Mouse (Mus musculus) gastrocnemius, postnatal 10 days (tissue): ENCODE measurements around the gene Morn1. TPM values are rescaled to one million over a fixed set of nuclear protein-coding genes. Genes with fewer than 3 reads are reported as not detected.

ENCODE experiments used
- DNase-seq: peaks from one replicate; pipeline ENCODE4 v3.0.0; 2021; ENCODE audit warnings: mixed read lengths
- total RNA-seq, 2 experiments: library from RNA; stranded (reverse); gene quantifications; 2 replicates each; pipeline ENCODE4 v1.2.3; 2021

Morn1 gene
- total RNA-seq, 2 experiments from 2014 or later, result 2.6 to 4.3 TPM

- no peak for DNase-seq
Measured at GRCm38 (mm10) chr4:155120038-155120437, 33.7 kb downstream of the Morn1 start.

DNA sequence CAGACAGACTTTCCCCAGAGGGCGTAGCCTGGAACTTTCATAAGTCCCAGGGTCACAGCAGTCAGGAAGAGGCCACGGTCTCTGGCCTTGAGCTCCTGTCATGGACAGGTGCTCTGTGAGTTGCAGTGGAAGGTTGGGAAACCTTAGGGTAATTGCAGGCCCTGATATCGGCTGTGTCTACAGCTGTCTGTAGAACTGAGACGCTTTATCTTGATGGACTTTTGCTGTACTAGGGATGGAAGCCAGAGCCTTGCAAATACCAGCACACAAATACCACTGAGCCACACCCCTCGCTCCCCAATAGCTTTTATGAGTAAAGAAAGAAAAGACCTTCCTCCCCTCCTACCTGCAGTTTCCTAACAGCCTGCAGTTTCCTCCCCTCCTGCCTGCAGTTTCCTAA is 34.2 kb downstream of the Morn1 start:
- no peak for DNase-seq

DNA sequence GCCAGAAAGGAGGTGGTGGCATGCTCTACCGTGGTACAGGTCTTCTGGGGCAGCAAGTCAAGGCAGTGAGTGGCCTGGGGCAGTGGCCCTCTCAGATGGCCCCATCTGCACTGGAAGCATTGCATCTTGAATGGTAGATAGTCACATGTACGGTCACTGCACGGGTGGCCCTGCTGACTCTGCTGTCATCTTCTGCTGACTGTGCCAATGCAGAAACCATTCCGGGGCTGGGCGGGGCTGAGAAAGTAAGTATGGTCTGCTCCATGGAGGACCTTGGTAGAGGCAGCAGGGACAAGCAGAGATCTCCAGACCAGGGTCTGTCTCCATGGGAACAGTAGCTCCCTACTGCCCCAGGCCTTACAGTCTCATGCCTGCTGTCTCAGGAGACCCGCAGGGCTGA is 34.8 kb downstream of the Morn1 start:
- DNase-seq, result no peak

DNA sequence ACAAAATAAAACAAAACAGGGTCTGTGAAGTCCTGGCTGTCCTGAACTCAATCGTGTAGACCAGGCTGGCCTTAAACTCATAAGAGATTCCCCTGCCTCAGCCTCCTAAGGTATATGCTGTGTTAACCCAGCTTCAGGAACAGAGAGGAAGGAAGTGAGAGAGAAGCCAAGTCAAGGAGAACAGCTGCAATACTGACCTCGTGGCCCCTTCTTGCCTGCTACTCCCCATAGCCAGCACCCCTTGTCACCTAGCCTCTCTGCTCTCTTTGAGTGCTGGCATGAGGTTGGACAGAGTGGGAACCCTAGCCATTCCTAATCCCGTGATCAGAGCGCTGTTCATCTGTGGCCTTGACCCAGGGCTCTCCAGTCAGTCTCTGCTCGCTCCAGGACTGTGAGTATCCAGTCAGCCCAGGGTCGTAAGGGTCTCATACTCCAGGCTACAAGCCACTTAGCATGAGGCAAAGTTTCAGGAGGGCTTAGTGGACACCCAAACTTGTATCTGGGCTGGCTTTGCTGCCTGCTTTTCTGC is 35.6 kb downstream of the Morn1 start:
- no peak for DNase-seq

- DNase-seq, result peak; percentile 72
Measured at GRCm38 (mm10) chr4:155122444-155123040, 36.2 kb downstream of the Morn1 start.

- DNase-seq, result no peak
Measured at GRCm38 (mm10) chr4:155123868-155124534, 37.6 kb downstream of the Morn1 start.

- DNase-seq, result no peak
Measured at GRCm38 (mm10) chr4:155125310-155125709, 38.9 kb downstream of the Morn1 start.

GRCm38 (mm10) chr4:155126194-155126593 is 39.8 kb downstream of the Morn1 start:
- DNase-seq, result no peak

DNA sequence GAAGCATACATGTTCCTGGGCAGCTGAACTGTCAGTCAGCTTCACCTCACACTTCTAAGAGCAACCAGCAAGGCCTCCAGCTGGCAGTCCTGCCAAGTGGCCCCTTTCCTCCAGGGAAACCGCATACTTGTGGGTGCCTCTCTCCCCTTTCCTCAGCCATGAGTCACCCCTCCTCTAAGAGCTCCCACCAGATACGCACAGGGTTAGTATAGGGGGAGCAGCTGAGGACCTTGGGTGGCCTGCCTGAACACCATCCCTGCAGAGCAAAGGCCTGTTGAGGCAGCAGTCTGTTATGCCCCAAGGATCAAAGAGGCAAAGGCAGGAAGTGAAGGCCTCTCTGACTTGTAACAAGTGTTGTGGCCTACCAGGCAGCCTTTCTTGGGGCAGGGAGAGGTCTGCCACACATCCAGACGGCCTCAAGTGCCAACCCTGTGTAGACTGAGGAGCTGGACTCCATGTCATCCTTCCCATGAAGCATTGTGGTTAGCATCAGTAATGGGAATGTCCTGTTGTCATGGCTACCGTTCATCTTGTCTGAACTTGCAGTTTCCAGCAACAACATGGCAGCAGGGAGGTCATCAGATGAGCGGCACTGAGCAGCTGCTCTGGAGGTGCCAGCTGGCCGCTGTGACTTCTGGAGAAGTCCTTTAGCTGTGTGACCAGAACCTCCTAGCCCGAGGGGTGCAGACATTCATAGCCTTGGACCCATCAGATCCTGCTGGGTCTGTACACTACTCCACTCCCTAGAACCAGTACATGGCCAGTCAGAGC is 40.4 kb downstream of the Morn1 start:
- DNase-seq, result no peak

- no peak for DNase-seq
Measured at GRCm38 (mm10) chr4:155128411-155128810, 42.0 kb downstream of the Morn1 start.

DNA sequence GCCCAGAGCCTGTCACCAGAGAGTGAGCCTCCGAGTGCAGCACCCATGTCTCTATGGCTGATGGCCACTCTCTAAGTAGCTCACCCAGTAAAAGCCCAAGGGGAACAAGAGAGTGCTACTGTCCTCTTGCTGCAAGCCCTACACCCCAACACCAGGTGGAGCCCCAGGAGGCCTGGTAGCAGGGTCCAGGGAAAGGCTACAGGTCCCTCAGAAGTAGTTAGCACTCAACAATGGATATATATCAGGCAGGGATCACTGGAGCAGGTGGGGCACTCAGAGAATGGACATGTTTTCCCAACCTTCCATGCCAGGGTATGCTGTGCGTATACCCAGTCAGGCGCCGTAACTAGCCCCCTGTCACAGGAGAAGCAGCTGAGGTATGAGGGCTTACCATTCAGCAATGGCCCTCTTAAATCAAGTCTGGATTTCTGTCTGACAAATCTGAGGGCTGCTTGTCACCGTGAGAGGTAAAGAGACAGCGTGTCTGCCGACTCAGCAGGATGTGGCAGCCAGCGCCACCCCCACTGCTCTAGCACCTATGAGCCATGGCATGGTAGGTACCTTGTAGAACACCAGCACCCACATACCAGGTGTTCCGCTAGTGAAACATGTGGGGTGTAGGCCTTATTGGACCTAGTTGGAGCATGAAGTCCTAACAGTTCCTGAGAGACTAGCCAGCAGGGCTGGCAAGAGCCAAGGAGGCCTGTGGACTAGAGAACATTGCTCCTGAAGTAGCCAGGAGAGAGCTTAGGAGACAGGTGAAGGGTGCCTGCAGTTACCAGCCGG is 42.9 kb downstream of the Morn1 start:
- DNase-seq, result no peak

DNA sequence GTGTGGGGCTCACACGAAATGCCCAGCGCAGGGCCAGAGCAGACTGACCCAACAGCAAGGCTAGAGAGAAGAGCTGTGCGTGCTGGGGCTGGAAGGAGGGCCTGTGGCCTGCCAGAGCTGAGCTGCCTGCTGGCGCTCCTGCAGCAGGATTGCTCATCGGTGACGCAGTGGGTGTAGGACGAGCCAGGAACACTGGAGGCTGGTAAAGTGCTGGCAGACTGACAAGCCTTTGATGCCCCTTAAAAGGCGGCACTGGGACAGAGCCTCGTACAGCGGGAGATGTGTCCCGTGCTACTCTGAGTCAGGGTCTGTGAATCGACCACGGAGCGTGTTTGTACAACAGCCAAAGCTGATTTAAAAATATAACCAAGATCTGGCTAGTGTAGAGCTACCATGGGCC is 43.6 kb downstream of the Morn1 start:
- DNase-seq, result peak; percentile 75

- no peak for DNase-seq
Measured at GRCm38 (mm10) chr4:155130616-155131015, 44.2 kb downstream of the Morn1 start.

GRCm38 (mm10) chr4:155133188-155133587 is 46.8 kb downstream of the Morn1 start:
- no peak for DNase-seq

DNA sequence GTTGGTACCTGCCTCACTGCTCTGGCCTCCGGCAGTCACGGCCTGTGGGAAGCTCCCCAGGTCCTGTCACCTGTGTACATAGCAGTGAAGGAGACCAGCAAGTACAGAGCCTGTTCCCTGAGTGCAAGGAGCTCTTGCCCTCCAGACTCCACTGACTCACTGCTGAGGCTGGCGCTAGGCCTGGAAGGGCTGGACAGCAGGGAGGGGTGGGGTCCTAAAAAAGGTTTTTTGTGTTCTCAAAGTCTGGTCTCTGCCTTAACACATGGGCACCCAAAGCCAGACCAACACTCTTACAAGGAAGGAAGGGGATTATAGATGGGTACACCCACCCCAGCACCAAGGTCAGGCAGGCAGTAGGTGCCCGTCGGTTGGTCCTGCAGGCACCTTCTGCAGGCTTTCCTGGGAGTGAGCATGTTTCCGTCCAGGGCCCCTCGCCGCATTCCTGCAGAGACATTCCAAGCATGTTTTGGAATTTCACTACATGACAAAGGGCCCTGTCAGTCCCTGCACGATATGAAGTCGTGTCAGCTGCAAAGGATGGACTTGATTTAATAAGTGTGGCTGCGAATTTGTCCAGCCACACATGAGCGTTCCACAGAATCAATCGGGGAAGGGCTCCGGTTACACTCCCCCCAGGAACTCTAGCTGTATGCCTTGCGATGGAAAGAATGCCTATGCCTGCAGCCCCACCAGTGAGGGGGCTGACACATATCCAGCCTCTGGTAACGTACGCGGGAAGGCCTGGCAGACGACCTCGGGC is 47.5 kb downstream of the Morn1 start:
- no peak for DNase-seq

- DNase-seq, result no peak
Measured at GRCm38 (mm10) chr4:155134686-155135172, 48.4 kb downstream of the Morn1 start.

DNA sequence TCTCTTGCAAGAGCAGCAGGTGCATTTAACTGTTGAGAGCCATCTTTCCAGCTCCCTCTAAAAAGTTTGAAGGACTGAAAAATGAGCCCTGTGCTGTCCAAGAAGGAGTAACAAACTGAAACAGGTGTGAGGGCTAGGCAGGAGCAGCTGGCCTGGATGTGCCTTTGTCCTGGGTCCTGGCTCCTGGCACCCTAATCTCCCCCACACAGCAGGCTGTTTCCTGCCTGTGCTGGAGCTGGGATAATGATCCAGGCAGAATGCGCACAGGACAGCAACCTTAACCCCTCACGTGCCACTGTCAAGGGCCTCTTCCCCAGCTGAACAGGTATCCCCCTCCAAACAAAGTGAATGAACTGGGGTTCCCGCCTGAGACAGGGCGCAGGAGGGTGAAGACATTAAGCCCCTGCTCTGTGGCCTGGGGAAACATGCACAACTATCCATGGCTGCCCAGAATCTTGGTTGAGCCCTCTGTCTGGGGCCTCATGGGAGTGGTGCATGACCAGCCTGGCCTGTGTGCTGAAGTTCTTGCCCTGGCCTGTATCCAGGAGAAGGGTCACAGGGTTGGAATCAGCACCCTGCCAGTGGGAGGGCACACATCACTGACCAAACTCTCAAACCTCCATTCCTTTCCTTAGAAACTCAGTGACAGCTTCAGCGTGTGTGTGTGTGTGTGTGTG is 49.7 kb downstream of the Morn1 start:
- DNase-seq, result no peak

DNA sequence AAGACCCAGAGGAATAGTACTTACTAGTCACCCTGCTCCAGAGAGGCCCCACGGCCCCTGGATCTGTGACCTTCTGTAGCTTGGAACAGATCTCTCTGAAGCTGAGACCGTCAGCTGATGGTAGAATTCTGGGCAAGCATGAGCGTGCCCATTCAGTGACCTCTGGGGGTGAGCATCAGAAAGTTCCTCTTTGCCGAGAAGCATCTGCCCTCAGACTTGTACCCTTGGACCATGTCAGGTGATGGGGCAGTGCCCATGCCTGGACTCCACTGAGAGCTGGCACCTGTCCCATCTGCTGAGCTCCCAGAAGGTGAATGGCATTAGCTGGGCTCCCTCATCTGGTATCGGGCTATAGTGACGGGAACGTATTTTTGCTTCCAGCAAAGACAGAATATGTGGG is 51.5 kb downstream of the Morn1 start:
- no peak for DNase-seq

DNA sequence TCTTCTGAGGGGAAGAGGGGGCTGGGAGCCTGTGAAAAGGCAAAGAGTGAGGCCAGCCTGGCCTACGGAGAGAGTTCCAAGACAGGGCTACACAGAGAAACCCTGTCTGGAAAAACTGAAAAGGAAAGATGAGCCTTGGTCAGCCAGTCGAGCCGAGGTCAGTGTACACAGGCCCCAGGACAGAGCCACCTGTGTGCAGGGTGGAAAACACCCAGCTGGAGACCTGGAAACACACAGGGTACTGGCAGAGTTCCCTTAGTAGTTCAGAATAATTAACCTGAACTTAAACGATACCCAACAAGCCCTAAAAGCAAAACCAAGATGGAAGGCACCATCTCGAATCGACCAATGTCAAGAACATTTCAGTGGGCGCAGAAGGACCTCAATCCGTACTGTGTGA is 52.1 kb downstream of the Morn1 start:
- DNase-seq, result no peak

DNA sequence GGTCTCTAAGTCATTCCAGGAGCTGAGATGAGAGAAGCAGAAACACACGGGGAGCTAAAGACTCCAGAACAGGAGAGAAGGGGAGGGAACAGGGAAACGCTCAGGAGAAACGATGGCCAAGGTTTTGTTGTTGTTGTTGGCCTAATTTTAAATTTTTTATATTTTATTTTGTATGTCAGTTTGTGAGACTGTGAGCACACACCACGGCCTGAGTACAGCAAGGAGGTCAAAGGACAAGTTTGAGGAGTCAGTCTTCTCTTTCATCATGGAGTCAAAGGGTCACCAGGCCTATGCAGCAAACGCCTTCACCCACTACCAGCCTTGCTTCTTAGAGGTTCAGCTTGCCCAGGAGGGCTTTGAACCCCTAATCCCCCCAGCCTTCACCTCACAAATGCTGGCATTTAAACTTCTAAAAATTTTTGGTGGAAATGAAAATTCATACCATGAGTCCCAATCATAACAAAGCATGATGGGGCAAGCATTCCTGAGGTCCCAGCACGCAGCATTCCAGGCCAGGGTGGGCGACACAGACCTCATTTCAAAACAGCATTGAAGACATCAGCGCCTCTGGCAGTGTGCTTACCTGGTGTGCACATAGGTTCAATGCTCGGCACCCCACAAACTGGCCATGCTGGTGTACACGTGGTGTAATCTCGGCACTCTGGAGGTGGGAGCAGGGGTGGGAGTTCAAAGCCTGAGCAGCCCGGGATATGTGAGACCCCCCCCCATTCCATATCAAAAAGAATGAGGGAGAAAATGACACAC is 53.1 kb downstream of the Morn1 start:
- DNase-seq, result no peak
